Mouse (Mus musculus) common myeloid progenitor, adult 5-6 weeks (primary cell): ENCODE data around the gene Tle2. TPM values are rescaled to one million over a fixed set of nuclear protein-coding genes. Genes with fewer than 3 reads are reported as not detected.

ENCODE experiments used
- ATAC-seq: replicated peaks from 2 replicates; pipeline ENCODE4 v1.8.0; 2016; ENCODE audit warnings: low read depth, mild to moderate bottlenecking, moderate TSS enrichment, inconsistent platforms; ENCODE audit not compliant: poor library complexity, severe bottlenecking
- total RNA-seq: library from RNA; stranded (forward); fragments of 200-1000, 187-1606 nt; gene quantifications from 2 replicates; pipeline ENCODE4 v1.2.3, GENCODE M21; 2017

Tle2 gene
- 1.5 and 3.3 TPM in 2 replicates for total RNA-seq

DNA sequence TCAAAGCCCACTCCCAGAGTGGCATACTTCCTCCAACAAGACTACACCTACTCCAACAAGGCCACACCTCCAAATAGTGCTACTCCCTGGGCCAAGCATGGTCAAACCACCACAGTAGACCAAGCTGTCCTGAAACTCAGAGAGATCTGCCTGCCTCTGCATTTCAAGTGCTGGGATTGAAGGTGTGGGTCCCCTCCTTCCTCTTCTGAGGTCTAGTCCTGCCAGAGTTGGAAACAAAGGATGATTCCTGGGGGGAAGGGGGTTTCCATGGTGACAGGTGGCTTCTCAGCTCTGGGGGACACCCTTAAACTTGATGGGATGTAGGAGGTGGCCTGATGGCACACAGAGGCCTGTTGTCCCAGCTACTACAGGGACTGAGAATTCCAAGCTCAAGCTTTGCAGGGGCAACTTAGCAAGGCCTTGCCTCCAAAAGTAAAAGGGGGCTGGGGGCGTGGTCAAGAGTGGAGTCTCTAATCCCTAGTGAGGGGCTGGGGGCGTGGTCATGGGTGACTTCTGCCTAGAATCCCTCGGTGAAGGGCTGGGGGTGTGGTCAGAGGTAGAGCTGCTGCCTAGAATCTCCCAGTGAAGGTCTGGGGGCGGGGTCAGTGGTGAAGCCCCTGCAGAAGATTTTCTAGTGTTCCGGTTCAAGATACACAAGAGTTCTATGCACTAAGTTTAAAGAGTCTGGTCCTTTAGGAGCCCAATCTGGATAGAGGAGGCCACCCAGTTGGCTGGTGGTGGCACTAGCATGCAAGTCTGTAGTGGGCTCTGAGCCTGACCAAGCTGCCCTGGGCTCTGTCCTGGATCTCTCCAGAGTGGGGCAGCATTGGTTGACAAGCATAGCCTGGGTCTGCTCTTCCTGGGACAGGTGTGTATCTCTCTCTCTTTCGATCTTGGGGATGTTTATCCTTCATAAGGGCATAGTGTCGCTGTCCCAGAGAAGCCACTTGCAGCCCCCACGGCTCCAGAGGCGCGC is at the start of gene Tle2:
Gene Tle2, plus strand, starts transcription at position 481 of the 976 bp plus-strand sequence.
- no peak for ATAC-seq

DNA sequence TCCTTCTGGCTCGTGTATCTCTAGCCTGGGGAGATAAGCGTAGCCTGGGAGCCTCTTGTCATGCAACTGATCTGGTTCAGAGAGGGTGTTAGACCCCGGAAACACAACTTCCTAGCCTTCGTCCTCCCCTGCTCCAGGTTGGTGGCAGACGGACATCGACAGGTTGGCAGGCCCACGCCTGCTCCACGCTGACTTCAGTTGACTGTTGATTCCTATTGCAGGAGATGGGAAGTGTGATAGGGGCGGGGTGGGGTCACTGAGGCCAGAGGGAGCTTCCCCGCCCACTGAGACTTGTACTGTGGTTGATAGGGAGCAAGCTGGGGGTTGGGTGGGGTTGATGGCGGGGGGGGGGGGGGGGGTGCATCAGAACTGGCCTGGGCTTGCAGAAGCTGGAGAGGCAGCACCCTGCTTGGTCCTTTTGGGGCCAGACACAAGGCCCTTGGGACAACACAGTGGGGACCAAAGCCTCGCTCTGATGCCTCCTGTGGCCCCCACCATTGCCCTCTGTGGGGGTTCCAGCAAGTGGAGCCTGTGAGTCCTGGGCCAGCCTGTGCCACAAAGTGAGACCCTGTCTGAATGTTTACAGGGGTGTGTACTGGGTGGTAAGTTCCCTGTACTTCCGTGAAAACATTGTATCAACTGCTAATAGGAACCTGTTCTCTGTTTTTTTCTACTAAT is 49.2 kb upstream of the Tle2 start:
- ATAC-seq, result peak; percentile 29

DNA sequence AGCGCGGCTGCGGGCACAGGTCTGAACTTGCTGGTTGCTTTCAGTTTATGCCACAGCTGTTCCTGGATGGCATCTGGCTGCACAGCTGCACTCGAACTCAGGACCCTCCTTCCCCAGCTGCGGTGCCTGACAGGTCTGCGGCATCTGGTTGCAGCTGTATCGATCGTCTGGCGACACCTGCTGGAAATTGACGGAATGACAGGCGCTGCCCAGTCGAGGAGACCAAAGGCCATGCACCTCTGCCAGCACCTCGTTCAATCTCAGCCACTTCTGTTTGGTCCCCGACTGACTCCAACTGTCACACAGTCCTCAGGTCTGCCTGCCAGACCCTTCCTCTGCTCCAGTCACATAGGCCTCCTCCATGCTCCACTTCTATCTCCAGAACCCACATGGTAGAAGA is 47.6 kb upstream of the Tle2 start:
- peak; percentile 57 for ATAC-seq

DNA sequence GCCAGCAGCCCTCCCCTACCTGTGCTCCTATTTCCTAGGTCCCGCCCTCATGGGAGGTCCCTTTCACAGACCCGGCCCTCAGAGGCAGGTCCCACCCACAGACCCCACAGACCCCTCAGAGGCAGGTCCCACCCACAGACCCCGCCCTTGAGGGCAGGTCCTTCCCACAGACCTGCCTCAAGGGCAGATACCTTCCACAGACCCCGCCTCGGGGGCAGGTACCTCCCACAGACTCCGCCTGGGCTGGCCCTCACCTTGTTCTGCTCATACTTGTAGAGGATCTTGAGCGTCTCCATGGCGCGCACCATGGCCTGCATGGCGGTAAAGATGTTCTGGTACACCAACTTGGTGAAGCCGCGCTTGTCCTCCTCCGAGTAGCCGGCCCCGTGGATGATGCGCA is 39.5 kb upstream of the Tle2 start:
- no peak for ATAC-seq

DNA sequence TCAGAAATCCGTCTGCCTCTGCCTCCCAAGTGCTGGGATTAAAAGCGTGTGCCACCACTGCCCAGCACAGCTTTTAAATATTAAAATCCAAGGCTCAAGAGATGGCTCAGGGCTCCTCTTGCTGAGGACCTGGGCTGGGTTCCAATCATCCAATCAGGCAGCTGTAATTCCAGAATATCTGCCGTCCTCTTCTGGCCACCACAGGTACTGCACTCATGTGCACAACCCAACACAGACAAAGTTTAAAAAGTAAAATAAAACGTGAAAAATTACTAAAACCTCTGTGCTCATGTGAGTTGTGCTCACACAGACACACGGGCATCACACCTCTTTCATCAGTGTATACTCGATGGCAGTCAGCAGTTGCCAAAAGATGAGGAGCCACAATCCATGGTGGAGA is 37.6 kb upstream of the Tle2 start:
- peak; percentile 59 for ATAC-seq

DNA sequence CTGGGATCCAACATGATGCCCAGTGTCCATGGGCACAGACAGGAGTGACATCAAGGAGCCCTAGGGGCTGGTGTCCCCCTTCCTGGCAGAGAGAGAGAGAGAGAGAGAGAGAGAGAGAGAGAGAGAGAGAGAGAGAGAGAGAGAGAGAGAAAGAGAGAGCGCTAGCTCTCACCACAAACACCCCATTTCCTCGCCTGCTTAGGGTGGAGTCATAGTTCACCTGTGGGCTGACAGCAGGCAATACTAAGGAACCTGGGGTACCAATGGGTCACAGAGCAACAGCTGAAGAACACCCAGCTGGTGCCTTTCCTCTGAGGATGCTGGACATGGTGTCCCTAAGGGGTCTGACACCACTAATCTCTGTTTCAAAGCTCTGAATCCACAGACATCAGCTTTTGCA is 36.9 kb upstream of the Tle2 start:
- ATAC-seq, result no peak

DNA sequence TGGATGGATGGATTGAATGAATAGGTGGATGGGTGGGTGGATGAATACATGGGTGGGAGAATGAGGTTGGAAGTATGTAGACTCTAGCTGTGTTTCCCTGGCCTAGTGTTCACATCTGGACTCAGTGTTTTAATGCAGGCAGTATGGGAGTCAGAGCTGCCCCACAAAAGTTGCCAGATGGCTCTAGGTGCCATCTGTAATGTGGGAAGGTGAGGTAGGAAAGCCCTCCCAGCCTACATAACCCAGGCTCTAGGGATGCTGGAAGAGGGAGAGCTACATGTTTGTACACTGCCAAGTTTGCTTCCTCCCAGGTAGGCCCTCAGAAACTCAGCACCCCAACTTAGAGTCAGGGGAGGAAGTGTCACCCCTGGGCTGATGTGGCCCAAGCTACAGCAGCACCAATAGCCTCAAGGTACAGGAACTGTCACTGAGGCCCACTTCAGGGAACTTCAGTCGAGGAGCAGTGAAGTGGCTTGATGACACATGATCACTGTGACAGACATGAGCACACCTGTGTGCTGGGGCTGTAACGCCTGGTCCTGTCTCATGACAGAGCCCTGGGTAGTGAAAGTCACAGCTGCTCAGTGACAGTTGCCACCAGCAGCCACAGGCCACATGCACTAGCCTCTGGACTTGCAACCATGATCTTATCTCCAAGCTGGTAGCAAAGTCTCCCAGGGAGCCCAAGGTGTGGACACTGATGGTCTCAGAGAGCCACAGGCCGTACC is 35.9 kb upstream of the Tle2 start:
- ATAC-seq, result no peak

DNA sequence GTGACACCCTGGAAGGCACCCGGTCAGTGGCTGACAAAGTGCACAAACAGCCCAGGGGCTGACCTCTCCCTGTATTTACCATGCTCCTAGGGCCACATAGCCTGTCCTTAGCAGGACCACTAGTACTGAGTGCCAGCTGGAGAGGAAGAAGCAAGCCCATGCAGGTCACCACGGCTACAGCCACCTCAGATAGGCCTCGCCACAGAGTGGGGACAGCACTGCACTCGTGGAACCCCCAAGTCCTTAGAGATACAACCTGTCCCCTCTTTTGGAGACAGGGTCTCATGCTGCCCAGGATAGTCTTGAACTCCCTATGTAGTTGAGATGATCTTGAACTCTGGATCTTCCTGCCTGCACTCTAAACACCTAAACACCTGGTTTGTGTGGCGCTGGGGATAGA is 33.0 kb upstream of the Tle2 start:
- no peak for ATAC-seq

DNA sequence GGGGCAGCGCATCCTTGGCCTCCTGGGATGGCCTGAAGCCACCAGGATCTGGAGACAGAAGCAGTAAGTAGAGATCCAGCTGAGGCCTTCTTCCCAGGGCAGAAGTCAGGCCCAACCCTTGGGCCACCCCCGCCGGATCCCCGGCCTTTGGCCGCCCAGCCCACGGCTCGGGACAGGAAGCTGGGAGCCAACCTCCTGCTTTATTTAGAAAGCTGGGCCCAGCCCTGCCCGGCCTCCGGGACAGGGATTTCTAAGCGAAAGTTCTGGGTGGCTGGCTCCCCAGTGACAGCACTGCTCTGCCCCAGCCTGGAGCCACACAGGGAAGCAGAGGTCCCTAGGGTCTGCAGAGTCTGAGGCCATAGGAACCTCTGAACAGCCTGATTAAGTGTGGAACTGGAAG is 32.6 kb upstream of the Tle2 start:
- ATAC-seq, result no peak

DNA sequence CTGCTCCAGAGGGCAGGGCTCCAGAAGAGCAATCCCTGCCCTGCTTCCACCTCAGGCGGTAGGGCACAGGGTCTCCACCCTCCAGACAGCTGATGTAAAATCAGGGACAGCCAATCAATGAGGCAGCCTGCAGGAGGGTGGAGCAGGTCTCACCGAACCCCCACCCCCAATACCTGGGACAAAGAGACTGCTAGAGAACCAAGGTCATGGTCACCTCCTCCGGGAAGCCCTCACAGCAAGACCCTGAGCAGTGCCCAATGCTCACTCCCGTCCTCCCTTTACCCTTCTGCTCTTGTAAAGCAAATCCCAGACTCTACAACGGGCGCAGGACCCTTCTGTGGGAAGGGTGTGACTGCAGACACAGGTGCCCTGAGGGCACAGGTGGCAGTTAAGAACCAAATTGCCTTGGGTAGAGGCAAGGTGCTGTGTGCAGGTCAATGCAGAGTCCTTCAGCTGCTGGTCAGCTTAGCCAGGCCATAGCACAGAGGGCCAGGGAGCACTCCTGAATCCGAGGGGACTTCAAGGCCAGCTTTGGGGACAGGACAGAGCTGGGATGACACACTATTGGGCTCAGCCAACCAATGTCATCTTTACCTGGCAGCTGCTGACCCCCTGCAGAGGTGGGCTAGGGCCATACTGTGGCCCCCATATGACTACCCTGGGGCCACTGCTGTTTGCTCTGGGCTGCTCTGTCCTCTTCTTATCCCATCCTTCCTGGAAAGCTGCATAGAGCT is 31.5 kb upstream of the Tle2 start:
- no peak for ATAC-seq

DNA sequence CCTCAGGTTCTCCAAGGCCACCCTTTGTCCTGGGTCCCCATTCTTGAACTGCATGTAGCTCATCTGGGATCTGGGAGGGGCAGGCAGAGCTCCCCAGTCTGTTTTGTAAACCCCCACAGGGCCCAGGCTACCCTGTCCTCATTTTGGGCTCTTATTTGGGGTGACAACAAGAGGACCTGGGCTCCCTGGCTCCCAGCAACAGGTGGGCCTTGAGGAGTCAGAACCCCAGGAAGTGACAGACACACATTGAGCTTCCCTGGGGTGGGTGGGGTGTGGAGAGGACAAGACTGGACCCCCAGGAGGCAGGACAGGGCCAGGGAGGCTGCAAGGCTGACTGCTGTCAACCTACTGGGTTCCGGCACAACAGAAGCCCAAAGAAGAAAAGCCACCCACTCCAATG is 30.7 kb upstream of the Tle2 start:
- ATAC-seq, result no peak

DNA sequence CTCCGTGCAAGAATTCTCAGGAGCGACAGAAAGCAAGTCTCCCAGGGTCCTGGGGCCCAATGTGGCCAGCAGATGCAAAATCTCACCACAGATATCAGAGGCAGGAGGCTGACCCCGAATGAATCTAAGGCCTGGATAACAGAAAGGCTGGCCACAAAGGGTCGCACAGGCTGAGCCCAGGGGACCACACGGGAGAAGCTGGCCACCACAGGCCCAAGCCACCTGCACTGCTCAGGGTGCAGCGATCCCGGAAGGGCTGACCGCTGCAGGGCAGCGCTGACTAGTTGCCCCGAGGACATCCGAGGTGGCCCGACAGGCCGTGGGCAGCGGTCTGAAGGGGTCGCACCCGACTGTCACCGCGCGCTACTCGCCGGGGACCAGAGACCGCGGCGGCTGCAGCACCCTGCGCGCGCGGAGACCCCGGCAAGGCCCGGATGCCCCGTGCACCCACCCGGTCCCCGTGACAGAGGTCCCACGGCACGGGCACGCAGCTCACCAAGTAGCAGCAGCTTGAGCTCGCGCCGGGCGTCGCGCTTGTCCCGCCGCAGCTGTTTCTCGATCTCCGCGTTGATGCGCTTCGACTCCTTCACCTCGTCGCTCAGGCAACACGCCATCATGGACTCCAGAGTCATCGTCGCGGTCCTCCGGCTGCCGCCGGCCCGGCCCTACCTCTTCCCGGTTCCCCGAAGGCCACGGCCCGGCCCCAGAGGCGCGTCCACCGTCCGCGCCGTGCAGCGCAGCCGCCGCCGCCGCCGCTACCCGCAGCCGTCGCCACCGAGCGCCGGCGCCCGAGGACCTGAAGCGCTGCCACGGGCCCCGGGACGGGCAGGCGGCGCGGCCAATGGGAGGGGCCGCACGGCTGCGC is 29.8 kb upstream of the Tle2 start:
- ATAC-seq, result no peak

DNA sequence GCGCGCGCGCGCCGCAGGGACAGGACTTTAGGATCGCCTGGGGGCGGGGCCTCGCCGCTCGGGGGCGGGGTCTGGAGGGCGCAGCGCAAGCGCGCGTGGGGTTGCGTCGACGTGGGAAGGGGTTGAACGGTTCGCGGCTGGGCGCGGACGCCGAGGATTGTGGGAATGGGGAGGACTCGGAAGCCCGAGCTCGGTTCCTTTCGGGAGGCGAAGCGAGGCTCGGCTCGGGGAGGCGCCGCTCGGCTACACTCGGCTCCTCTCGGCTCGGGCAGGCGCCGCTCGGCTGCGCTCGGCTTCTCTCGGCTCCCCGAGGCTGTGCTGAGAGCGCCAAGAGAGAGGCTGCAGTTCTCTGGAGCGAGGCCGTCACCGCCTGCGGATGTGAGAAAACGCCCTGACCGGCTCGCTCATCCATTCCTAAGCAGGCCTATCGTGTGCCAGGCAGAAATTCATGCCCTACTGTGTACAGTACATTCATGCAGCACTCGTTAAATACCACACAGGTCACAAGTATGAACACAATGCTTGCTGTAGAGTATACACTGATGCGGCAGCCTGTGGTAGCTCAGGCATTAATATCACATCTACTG is 29.1 kb upstream of the Tle2 start, which contains the start of gene Gna11:
Gene Gna11, minus strand, starts transcription at position 30 of the 587 bp plus-strand sequence.
- ATAC-seq, result peak; percentile 90

DNA sequence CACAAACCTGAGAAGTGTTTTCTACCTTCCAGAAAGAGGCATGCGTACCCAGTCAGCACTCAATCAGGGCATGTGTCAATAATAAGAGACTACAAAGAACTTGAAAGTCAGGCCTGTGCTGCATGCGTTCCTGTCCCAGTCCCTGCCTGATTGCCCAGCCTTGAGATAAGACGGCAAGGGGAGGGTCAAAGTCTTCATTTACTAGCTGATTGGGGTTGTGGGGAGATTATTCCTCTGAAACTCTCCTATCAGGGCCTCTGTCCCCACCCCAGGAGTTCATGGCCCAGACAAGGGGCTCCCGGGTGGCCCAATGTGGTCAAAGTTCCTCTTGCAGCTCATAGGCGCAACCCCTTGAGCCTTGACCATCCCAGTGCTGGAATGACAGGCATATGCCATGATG is 28.0 kb upstream of the Tle2 start:
- ATAC-seq, result no peak

DNA sequence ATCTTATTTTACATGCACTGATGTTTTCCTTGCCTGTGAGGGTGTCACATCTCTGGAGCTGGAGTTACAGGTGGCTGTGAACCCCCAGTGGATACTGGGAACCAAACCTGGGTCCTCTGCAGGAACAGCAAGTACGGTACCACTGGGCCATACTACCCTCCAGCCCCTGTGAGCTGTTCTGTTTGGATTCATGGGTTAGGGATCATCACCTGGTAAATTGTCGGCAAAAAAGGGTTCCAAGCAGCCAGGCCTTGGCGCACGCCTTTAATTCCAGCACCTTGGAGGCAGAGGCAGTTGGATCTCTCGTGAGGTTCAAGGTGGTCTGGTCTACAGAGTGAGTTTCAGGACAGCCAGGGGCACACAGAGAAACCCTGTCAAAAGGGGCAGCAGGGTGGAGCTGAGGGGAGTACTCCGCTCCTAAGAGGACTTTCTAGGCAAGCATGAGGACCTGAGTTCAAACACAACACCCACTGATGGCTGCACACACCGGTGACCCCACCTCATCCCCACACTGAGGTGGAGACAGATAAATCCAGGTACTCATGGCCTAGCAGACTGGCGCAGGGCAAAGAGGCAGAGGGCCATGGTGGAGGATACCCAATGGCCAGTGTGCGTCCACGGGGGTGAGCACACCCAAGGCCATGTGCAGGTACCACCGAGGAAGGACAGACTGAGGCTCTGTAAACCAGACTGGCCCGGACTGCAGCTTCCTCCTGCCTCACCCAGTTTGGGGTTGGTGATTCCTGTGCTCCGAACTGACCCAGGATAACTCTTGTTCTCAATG is 27.4 kb upstream of the Tle2 start:
- ATAC-seq, result no peak

DNA sequence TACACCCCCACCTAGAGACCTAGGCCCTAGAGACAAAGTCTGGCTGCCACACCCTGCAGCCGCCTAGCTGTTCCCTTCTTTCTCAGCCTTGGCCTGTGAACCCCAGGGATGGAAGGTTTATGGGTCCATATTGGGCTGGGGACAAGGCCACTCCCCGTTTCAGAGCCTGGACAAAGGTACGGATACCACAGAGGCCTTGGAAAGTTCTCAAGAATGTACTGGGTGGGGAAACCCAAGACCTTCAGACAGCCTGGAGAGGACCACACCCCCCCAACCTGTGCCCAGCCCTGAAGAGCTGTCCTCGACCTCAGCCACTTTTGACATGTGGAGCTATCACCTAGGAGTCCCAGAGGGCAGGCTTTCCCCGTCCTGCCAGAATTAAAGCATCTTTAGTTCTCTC is 25.4 kb upstream of the Tle2 start:
- no peak for ATAC-seq

DNA sequence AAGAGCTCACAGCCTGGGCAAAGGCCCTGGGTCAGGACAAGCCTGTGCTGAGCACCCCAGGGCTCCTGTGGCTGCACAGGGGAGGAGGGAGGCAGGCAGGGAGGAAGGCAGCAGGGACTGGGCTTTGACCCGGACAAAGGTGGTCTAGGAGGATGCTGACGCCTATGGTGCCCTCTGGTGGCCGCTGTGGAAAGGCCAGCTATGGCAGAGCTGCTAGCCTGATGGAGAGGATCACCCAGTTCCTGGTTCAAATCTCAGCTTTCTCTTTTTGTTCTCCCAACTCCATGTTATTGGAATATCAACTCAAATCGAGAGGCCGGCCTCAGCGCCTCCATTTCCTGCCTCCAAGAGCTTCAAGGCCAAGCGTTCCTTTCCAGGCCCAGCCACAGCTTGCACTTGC is 24.1 kb upstream of the Tle2 start:
- ATAC-seq, result peak; percentile 51

DNA sequence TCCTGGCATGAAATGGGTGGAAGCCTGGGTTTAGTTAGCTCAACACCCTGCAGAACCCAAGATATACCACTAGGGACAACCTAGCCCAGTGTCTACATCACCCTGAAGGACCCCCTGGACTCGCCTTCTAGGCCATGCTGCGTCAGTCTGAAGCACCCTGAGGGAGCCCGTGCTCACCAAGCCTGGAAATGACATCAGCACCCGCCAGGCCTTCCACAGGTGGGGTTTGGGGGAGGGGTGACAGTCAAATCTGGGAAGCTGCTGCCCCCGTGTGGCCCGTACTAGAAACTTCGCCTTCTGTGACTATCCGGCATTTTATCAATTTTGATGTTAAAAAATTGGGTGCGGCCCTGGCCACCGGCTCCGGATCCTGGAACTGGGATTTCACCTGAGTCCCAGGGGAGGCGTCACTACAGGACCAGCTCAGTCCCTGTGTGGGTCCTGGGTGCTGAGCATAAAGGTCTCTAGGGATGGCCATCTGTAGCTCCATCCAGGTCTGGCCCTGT is 22.7 kb upstream of the Tle2 start:
- ATAC-seq, result peak; percentile 79
